Mouse (Mus musculus) right cerebral cortex, postnatal 25 days (tissue): ENCODE measurements at regions not wholly inside any gene's neighbourhood (a gene's known extent, or its start where the extent isn't known, plus 50 kb on each side); places are given as distances from the start of the nearest gene placed in this dataset.

ENCODE experiments used
- DNase-seq: peaks from one replicate; pipeline ENCODE4 v3.0.0; 2022

DNA sequence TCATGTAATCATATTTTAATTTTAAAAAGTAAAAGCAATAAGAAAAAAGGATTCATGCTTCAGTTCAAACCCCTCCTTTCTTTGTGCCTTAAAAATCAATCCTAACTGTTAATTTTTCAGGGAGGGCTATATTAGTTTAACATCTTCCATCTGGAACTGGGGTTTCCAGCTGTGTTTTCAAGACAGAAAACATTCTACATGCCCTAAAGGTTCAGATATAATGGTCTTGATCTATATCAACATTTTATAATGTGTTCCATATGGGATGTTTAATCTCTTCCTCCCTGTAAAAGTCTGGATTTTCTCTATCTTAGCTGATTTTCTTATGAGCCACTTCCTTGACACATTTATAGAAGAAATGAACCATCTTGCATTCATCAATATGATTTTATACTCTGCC lies 205.9 kb upstream of the Grm7 start:
- no peak for DNase-seq

GRCm38 (mm10) chr6:110463370-110463769 lies 182.0 kb upstream of the Grm7 start:
- DNase-seq = no peak

- no peak for DNase-seq
Observed at GRCm38 (mm10) chr6:110467661-110468060, 177.7 kb upstream of the Grm7 start.

- no peak for DNase-seq
Observed at GRCm38 (mm10) chr6:110505861-110506260, 139.5 kb upstream of the Grm7 start.

DNA sequence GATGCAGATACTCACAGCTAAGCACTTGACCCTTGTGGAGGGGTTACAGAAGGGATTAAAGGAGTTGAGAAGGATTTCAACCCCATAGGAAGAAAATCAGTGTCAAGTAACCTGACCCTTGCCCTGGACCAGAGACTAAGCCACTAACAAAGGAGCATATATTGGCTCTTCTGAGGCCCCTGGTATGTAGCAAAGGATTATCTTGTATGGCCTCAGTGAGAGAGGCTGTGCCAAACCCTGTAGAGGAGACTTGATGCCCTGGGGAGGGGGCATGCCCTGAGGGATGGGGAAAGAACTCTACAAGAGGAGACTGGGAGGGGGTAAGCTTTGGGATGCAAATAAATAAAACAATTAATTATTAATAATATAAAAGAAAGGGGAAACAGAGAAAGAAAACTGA lies 134.9 kb upstream of the Grm7 start:
- no peak for DNase-seq

GRCm38 (mm10) chr6:110538731-110539191 lies 106.6 kb upstream of the Grm7 start:
- peak; percentile 66 for DNase-seq

DNA sequence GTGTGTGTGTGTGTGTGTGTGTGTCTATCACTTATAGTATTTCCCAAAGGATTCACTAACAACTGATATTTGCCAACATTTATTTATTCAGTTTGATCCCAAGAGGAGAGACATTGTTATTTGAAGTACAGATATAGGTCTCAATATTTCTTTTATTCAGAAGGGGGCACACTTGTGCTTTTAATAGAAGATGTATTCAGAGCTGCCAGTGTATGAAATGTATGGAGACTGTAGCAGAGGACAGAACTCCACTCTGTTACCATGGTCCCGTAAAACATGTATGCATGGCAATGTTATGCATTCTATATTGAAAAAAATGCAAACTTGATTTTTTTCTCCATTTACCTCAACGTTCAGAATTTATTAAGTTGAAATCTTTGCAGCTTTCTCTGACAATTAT lies 99.8 kb upstream of the Grm7 start:
- no peak for DNase-seq

- DNase-seq = no peak
Observed at GRCm38 (mm10) chr6:110554847-110555246, 90.5 kb upstream of the Grm7 start.

GRCm38 (mm10) chr6:110559656-110560055 lies 85.7 kb upstream of the Grm7 start:
- no peak for DNase-seq

- no peak for DNase-seq
Observed at GRCm38 (mm10) chr6:110560426-110560825, 85.0 kb upstream of the Grm7 start.

DNA sequence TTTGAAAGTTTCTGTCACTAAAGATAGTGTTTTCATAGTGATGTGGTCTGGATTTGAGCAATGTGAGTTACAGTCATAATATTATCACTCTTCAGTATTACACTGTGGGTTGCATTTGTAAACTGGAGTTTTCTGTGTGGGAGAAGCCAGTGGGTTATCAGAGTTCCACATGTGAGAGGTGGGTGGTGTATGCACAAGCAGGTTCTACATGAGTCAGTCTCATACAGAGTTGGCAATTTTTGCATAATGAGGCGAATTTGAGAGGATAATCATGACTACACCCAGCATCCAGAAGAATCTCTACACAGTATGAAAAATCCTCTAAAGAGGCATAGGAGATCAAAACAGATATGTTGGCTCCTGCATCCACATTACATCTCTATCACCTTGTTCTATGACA lies 68.2 kb upstream of the Grm7 start:
- no peak for DNase-seq
